In genomic region chr2:102850026-102850425, GRCm38 (mm10) we compare ENCODE assay signal across 15 mouse cellular contexts. TPM values are rescaled to one million over a fixed set of nuclear protein-coding genes. Genes with fewer than 3 reads are reported as not detected.
DNase-seq lines count a peak whose midpoint lies in the region; ATAC-seq lines count a peak whose summit lies in the region.
"Had no signal": no experiment of that assay in that cellular context is flagged by ENCODE, and none has a peak within 500 bp of the region (broad histone marks: within the 10 kb centered on the region; RNA-seq: fewer than 3 reads in every experiment).

No protein-coding gene starts in this region.

- H3K4me2 ChIP-seq in heart, embryonic 12.5 days, result no peak overlapping the region
- H3K4me2 ChIP-seq: forebrain, embryonic 13.5 days; hindbrain, embryonic 12.5 days; intestine, embryonic 15.5 days; neural tube, embryonic 12.5 days had no signal

- H3K27me3 ChIP-seq in heart, embryonic 12.5 days (replicated peaks), result no peaks in the 10 kb centered on the region
- H3K27me3 ChIP-seq: forebrain, embryonic 13.5 days; hindbrain, embryonic 12.5 days; intestine, embryonic 15.5 days; neural tube, embryonic 12.5 days had no signal

- peaks cover 29% of the 10 kb centered on the region for H3K36me3 ChIP-seq in heart, embryonic 12.5 days
- H3K36me3 ChIP-seq: hindbrain, embryonic 12.5 days; intestine, embryonic 15.5 days; neural tube, embryonic 12.5 days had no signal

- no peak for ATAC-seq in heart, embryonic 12.5 days (ENCODE audit: insufficient number of reproducible peaks, low FRiP score)
- no peak for ATAC-seq in megakaryocyte, adult 5-6 weeks (ENCODE audit: poor library complexity, severe bottlenecking)
- ATAC-seq: forebrain, embryonic 13.5 days; intestine, embryonic 15.5 days had no signal

- no peak overlapping the region for H3K4me3 ChIP-seq in heart, embryonic 12.5 days
- H3K4me3 ChIP-seq: forebrain, embryonic 13.5 days; hindbrain, embryonic 12.5 days; intestine, embryonic 15.5 days; neural tube, embryonic 12.5 days had no signal

- H3K9ac ChIP-seq in heart, embryonic 12.5 days, result no peak overlapping the region
- H3K9ac ChIP-seq: forebrain, embryonic 13.5 days; hindbrain, embryonic 12.5 days; intestine, embryonic 15.5 days; liver, embryonic 14.5 days; neural tube, embryonic 12.5 days had no signal

- H3K27ac ChIP-seq in heart, embryonic 12.5 days (ENCODE audit: poor library complexity, severe bottlenecking), result no peak overlapping the region
- H3K27ac ChIP-seq: forebrain, embryonic 13.5 days; hindbrain, embryonic 12.5 days; intestine, embryonic 15.5 days; liver, embryonic 14.5 days; neural tube, embryonic 12.5 days had no signal

- DNase-seq in heart, adult 8-10 months (ENCODE audit: low spot score), result peak; percentile 40
- DNase-seq in retina, postnatal 1 day, result peak; percentile 16
- DNase-seq in retina, embryonic 14.5 days (ENCODE audit: low spot score), result no peak
- peak; percentile 58 for DNase-seq in NIH3T3 (ENCODE audit: low read depth)
- peak; percentile 79 for DNase-seq in fat pad, adult 2 months (ENCODE audit: extremely low read depth, low read depth, low spot score)
- DNase-seq in urinary bladder, postnatal 36 days (ENCODE audit: low spot score in 2 of 2), result no peak
- DNase-seq: cerebellum, adult 9-11 months; thymus, postnatal 4 days had no signal

- no peaks in the 10 kb centered on the region for H3K9me3 ChIP-seq in heart, embryonic 12.5 days (replicated peaks)
- H3K9me3 ChIP-seq: forebrain, embryonic 13.5 days; hindbrain, embryonic 12.5 days; intestine, embryonic 15.5 days; neural tube, embryonic 12.5 days had no signal

- H3K4me1 ChIP-seq in heart, embryonic 12.5 days (replicated peaks), result peaks cover 29% of the 10 kb centered on the region
- H3K4me1 ChIP-seq: forebrain, embryonic 13.5 days; hindbrain, embryonic 12.5 days; intestine, embryonic 15.5 days; neural tube, embryonic 12.5 days had no signal

RNA-seq across cellular contexts. Expression of gene Cd44, which starts 51.4 kb away (rescaled TPM):
- 1 to 10 TPM; 5.6 to 9.5 (median 6.8) TPM for total RNA-seq in heart, adult 8-10 months (2022)
- polyA plus RNA-seq in heart, embryonic 12.5 days (2016; fragmentation: Nextera tagmentation; extraction: Ambion mirVana), result 29.9 and 30.2 TPM in 2 replicates
- total RNA-seq in megakaryocyte, adult 5-6 weeks (2015), result 358 and 368 TPM in 2 replicates
- total RNA-seq in megakaryocyte, adult 5-6 weeks (2017), result 289 and 337 TPM in 2 replicates

Comparison
In these comparisons a context has a peak if more than half of its experiments do, and no peak if none do; other contexts are left out.
1. DNase-seq: peak in heart, adult 8-10 months (single experiment), retina, postnatal 1 day (single experiment), NIH3T3 (single experiment) and fat pad, adult 2 months (single experiment); none in retina, embryonic 14.5 days (single experiment) and urinary bladder, postnatal 36 days (0 of 2).
2. RNA of gene Cd44, which starts 51.4 kb away (total RNA-seq): 289 to 368 TPM in megakaryocyte, adult 5-6 weeks; 5.6 to 9.5 TPM in heart, adult 8-10 months; every median in the first group is over 10 times any median in the second.